Mouse (Mus musculus) embryonic facial prominence, embryonic 13.5 days (tissue): ENCODE results near the gene Rnh1. TPM values are rescaled to one million over a fixed set of nuclear protein-coding genes. Genes with fewer than 3 reads are reported as not detected.

Source experiments
- ATAC-seq: fragments of 200-750 bp; cut with Nextera tagmentation; 2 replicates; pipeline ENCODE4 v1.8.0; 2017; ENCODE audit warnings: low read depth; ENCODE audit not compliant: insufficient number of reproducible peaks, insufficient read depth, low FRiP score, low TSS enrichment
- H3K27ac ChIP-seq: fragments of 300-500 bp; sonication (generic); 2 replicates; pipeline ENCODE4 v1.5.1; 2015; ENCODE audit warnings: moderate library complexity, mild to moderate bottlenecking, inconsistent platforms
- H3K27me3 ChIP-seq: fragments of 300-500 bp; sonication (generic); 2 replicates; pipeline ENCODE4 v1.6.1; 2015; ENCODE audit warnings: mild to moderate bottlenecking, inconsistent platforms
- H3K36me3 ChIP-seq: fragments of 300-500 bp; sonication (generic); 2 replicates; pipeline ENCODE4 v1.6.1; 2015; ENCODE audit warnings: mild to moderate bottlenecking, inconsistent platforms
- H3K4me1 ChIP-seq: fragments of 300-500 bp; sonication (generic); 2 replicates; pipeline ENCODE4 v1.6.1; 2015; ENCODE audit warnings: inconsistent platforms
- H3K4me2 ChIP-seq: fragments of 300-500 bp; sonication (generic); 2 replicates; pipeline ENCODE4 v1.6.1; 2015; ENCODE audit warnings: moderate library complexity, mild to moderate bottlenecking, inconsistent platforms
- H3K4me3 ChIP-seq: fragments of 300-500 bp; sonication (generic); 2 replicates; pipeline ENCODE4 v1.5.1; 2015; ENCODE audit warnings: mild to moderate bottlenecking, inconsistent platforms
- H3K9ac ChIP-seq: fragments of 300-500 bp; sonication (generic); 2 replicates; pipeline ENCODE4 v1.6.1; 2015; ENCODE audit warnings: mild to moderate bottlenecking, inconsistent platforms
- H3K9me3 ChIP-seq: fragments of 300-500 bp; sonication (generic); 2 replicates; pipeline ENCODE4 v1.6.1; 2016; ENCODE audit warnings: inconsistent platforms
- WGBS: fragments of 180-500 bp; shearing (Covaris S2); methylation state at CpG from one replicate; pipeline ENCODE4 v1.1.7; 2015; ENCODE audit warnings: mixed read lengths; 5-methylcytosine and 5-hydroxymethylcytosine counted together
- polyA plus RNA-seq: library from polyadenylated mRNA; unstranded; fragments of >200 nt; fragmentation: Nextera tagmentation; extraction: Ambion mirVana; gene quantifications from 2 replicates; pipeline ENCODE4 v1.2.1, GENCODE M21; 2015

The Rnh1 gene
- polyA plus RNA-seq, result 111 and 118 TPM in 2 replicates

DNA sequence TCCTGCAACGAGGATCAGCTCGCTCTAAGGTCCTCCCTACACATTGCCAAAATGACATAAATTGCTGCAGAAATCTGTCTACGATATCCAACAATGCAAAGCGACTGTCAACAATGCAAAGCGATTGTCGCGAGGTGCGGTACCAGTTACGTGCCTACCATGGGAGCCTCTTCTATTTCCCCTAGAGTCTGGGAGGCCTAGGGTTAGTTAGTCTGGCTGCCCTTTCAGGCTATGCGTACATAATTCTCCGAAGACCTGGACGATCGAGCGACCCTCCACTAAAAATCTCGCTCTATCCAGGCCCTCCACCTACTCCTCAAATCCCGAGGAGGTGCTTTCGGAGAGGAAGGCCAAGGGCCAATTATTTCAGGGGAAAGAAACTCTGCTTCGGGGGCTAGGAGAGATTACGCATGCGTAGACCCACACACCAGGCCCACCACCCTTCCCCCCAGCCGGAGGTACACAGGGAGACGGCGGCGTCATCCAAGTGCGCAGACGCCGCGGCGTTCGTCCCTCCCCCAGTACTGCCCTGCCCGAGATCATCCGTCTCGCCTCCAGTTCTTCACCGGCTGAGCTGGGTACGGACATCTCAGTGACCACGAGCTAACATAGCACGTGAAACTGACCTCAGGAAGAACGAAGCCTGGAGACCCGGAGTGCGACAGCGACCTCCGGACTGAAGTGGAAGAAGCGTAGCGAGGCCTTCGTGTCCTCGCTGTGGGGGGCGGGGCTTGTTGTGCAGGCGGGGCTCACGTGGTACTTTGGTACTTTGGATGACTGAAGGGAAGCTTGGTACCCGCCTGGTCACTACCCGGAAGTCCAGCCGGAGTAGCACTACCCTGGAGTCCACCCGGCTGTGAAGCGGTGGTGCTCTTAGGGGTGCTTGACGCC lies at the start of gene Rnh1:
Gene Rnh1 (minus strand): TSS at position 742 of the 891 bp plus-strand sequence.
- ATAC-seq, result peak; percentile 94
- H3K27me3 ChIP-seq, result no peaks in the 10 kb centered on the region
- peak within 1 kb of the TSS; percentile 79 for H3K4me2 ChIP-seq
- WGBS, result 3% methylated on average over 55 of the region's 55 CpGs
- peak within 1 kb of the TSS; percentile 73 for H3K9ac ChIP-seq
- H3K36me3 ChIP-seq, result no peaks in the 10 kb centered on the region
- peaks cover 40% of the 10 kb centered on the region for H3K4me1 ChIP-seq
- H3K9me3 ChIP-seq, result no peaks in the 10 kb centered on the region
- peak within 1 kb of the TSS; percentile 56 for H3K4me3 ChIP-seq
- peak within 1 kb of the TSS; percentile 92 for H3K27ac ChIP-seq

- Histone ChIP-seq H3K9me3 (no peaks in the 10 kb centered on the region), H3K36me3 (peaks cover 16% of the 10 kb centered on the region), H3K27me3 (no peaks in the 10 kb centered on the region), H3K4me3 (peak overlapping the region; percentile 63), H3K27ac (peak overlapping the region; percentile 89), H3K4me1 (peaks cover 27% of the 10 kb centered on the region), H3K4me2 (peak overlapping the region; percentile 92), H3K9ac (peak overlapping the region; percentile 82)
- ATAC-seq, result no peak
- WGBS, result 11% methylated on average over 8 of the region's 8 CpGs
These were observed 49.4 kb upstream of the Rnh1 start for GRCm38 (mm10) chr7:141222126-141222467.

GRCm38 (mm10) chr7:141221249-141222125 lies 48.8 kb upstream of the Rnh1 start:
- peak overlapping the region; percentile 82 for H3K9ac ChIP-seq
- peak overlapping the region; percentile 89 for H3K27ac ChIP-seq
- H3K27me3 ChIP-seq, result no peaks in the 10 kb centered on the region
- H3K4me1 ChIP-seq, result peaks cover 33% of the 10 kb centered on the region
- peaks cover 17% of the 10 kb centered on the region for H3K36me3 ChIP-seq
- H3K4me3 ChIP-seq, result peak overlapping the region; percentile 63
- ATAC-seq, result peak; percentile 96
- H3K4me2 ChIP-seq, result peak overlapping the region; percentile 92
- H3K9me3 ChIP-seq, result no peaks in the 10 kb centered on the region
- 3% methylated on average over 44 of the region's 44 CpGs for WGBS

GRCm38 (mm10) chr7:141220377-141220776 lies 47.7 kb upstream of the Rnh1 start:
- peak overlapping the region; percentile 82 for H3K9ac ChIP-seq
- ATAC-seq, result no peak

DNA sequence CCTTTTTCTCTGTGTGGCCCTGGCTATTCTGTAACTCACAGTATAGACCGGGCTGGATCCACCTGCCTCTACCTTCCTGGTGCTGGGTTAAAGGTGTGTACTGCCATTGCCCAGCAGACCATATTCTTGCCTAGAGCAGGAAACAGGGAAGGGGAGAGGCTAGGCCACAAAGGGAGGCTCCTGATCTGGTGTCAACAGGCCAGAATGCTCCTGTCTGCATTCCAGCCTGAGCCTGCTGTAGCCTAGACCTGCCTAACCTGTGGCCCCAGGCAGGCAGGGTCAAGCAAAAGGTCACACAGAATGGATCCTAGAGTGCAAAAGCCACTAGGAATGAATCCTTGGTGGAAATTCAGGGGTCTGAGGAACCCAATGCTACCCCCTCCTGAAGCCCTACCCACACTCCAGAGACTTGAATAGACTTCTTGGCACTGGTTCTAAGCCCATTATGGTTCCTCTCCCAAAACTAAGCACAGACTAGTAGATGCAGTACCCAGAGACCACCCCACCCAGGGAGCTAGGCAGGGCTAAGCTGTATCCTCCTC lies 47.0 kb upstream of the Rnh1 start:
- no peak overlapping the region for H3K4me2 ChIP-seq
- H3K36me3 ChIP-seq, result peaks cover 17% of the 10 kb centered on the region
- H3K4me3 ChIP-seq, result no peak overlapping the region
- peaks cover 45% of the 10 kb centered on the region for H3K4me1 ChIP-seq
- 81% methylated on average over 1 of the region's 1 CpGs for WGBS
- no peak overlapping the region for H3K9ac ChIP-seq
- H3K9me3 ChIP-seq, result no peaks in the 10 kb centered on the region
- no peak for ATAC-seq
- H3K27me3 ChIP-seq, result no peaks in the 10 kb centered on the region
- H3K27ac ChIP-seq, result no peak overlapping the region

More at GRCm38 (mm10) chr7:141220377-141220776, 47.7 kb upstream of the Rnh1 start:
- H3K36me3 ChIP-seq, result peaks cover 17% of the 10 kb centered on the region
- peak overlapping the region; percentile 92 for H3K4me2 ChIP-seq
- H3K4me3 ChIP-seq, result peak overlapping the region; percentile 63
- H3K27ac ChIP-seq, result no peak overlapping the region; the same call in 1 of the 2 replicates
- peaks cover 40% of the 10 kb centered on the region for H3K4me1 ChIP-seq
- H3K27me3 ChIP-seq, result no peaks in the 10 kb centered on the region
- H3K9me3 ChIP-seq, result no peaks in the 10 kb centered on the region
- 63% methylated on average over 1 of the region's 1 CpGs for WGBS

GRCm38 (mm10) chr7:141218557-141219133 lies 46.0 kb upstream of the Rnh1 start:
- peak overlapping the region; percentile 51; the same call in 1 of the 2 replicates for H3K27ac ChIP-seq

GRCm38 (mm10) chr7:141218141-141218540 lies 45.5 kb upstream of the Rnh1 start:
- 70% methylated on average over 3 of the region's 3 CpGs for WGBS
- peaks cover 45% of the 10 kb centered on the region for H3K4me1 ChIP-seq
- H3K27ac ChIP-seq, result no peak overlapping the region
- ATAC-seq, result no peak
- no peaks in the 10 kb centered on the region for H3K27me3 ChIP-seq
- no peak overlapping the region for H3K4me3 ChIP-seq
- no peak overlapping the region for H3K4me2 ChIP-seq
- H3K9me3 ChIP-seq, result no peaks in the 10 kb centered on the region
- 0 out of 2 replicates have a peak overlapping the region, but pooled peaks have one; percentile 7 for H3K9ac ChIP-seq
- H3K36me3 ChIP-seq, result peaks cover 17% of the 10 kb centered on the region

More at GRCm38 (mm10) chr7:141218557-141219133, 46.0 kb upstream of the Rnh1 start:
- no peak overlapping the region for H3K4me3 ChIP-seq
- ATAC-seq, result no peak
- H3K4me2 ChIP-seq, result no peak overlapping the region
- peaks cover 45% of the 10 kb centered on the region for H3K4me1 ChIP-seq
- 82% methylated on average over 5 of the region's 5 CpGs for WGBS
- H3K36me3 ChIP-seq, result peaks cover 17% of the 10 kb centered on the region
- H3K9ac ChIP-seq, result 0 out of 2 replicates have a peak overlapping the region, but pooled peaks have one; percentile 7
- no peaks in the 10 kb centered on the region for H3K27me3 ChIP-seq
- H3K9me3 ChIP-seq, result no peaks in the 10 kb centered on the region

DNA sequence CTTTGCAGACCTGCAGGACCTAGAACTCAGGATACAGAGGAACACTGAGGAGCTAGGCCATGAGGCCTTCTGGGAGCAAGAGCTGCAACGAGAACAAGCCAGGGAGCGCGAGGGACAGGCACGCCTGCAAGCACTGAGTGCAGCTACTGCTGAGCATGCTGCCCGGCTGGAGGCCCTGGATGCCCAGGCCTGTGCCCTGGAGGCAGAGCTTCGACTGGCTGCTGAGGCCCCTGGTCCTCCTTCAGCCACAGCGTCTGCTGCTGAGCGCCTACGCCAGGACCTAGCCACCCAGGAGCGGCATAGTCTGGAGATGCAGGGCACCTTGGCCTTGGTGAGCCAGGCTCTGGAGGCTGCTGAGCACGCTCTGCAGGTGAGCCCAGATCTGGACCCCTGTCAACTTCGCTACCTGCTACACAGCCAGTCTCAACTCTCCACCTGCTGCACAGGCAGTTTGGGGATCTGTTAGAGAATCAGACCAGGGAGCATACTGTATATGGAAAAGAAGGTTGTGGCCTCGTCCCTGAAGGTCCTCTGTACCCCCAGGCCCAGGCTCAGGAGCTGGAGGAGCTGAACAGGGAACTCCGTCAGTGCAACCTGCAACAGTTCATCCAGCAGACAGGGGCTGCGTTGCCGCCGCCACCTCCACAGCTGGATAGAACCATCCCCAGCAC lies 44.8 kb upstream of the Rnh1 start:
- 84% methylated on average over 17 of the region's 17 CpGs for WGBS
- Histone ChIP-seq H3K4me2 (peak overlapping the region; percentile 88; the same call in 1 of the 2 replicates), H3K9ac (0 out of 2 replicates have a peak overlapping the region, but pooled peaks have one; percentile 46), H3K36me3 (peaks cover 17% of the 10 kb centered on the region), H3K27me3 (no peaks in the 10 kb centered on the region), H3K27ac (no peak overlapping the region), H3K4me3 (no peak overlapping the region; the same call in 1 of the 2 replicates), H3K4me1 (peaks cover 42% of the 10 kb centered on the region), H3K9me3 (no peaks in the 10 kb centered on the region)
- no peak for ATAC-seq

GRCm38 (mm10) chr7:141216894-141217293 lies 44.2 kb upstream of the Rnh1 start:
- peak overlapping the region; percentile 7; the same call in 1 of the 2 replicates for H3K27ac ChIP-seq
- H3K9ac ChIP-seq, result 0 out of 2 replicates have a peak overlapping the region, but pooled peaks have one; percentile 46
- ATAC-seq, result no peak
- no peaks in the 10 kb centered on the region for H3K27me3 ChIP-seq
- peaks cover 17% of the 10 kb centered on the region for H3K36me3 ChIP-seq
- WGBS, result 87% methylated on average over 11 of the region's 11 CpGs
- H3K4me1 ChIP-seq, result peaks cover 36% of the 10 kb centered on the region
- peak overlapping the region; percentile 70 for H3K4me3 ChIP-seq
- peak overlapping the region; percentile 88 for H3K4me2 ChIP-seq
- no peaks in the 10 kb centered on the region for H3K9me3 ChIP-seq

- ATAC-seq, result peak; percentile 63
- H3K4me1 ChIP-seq, result peaks cover 34% of the 10 kb centered on the region
These were observed 43.5 kb upstream of the Rnh1 start for GRCm38 (mm10) chr7:141215880-141216733.

More at GRCm38 (mm10) chr7:141215880-141216733, 43.5 kb upstream of the Rnh1 start:
- Histone ChIP-seq H3K4me2 (peak overlapping the region; percentile 88), H3K9me3 (no peaks in the 10 kb centered on the region), H3K27ac (peak overlapping the region; percentile 90), H3K36me3 (peaks cover 17% of the 10 kb centered on the region), H3K4me3 (peak overlapping the region; percentile 70), H3K27me3 (no peaks in the 10 kb centered on the region), H3K9ac (peak overlapping the region; percentile 78)
- WGBS, result under 1% methylated on average over 41 of the region's 42 CpGs
